Mouse (Mus musculus) neural tube, embryonic 15.5 days (tissue): ENCODE results near the gene 4933428G20Rik. TPM values are rescaled to one million over a fixed set of nuclear protein-coding genes. Genes with fewer than 3 reads are reported as not detected.

ENCODE experiments used
- ATAC-seq: fragments of 200-750 bp; cut with Nextera tagmentation; 2 replicates; pipeline ENCODE4 v1.8.0; 2017; ENCODE audit warnings: mild to moderate bottlenecking, moderate TSS enrichment, moderate library complexity; ENCODE audit not compliant: low FRiP score
- H3K27ac ChIP-seq: fragments of 300-500 bp; sonication (generic); replicated peaks from 2 replicates; pipeline ENCODE4 v1.5.1; 2015; ENCODE audit warnings: mild to moderate bottlenecking, inconsistent platforms
- H3K27me3 ChIP-seq: fragments of 300-500 bp; sonication (generic); replicated peaks from 2 replicates; pipeline ENCODE4 v1.6.1; 2015; ENCODE audit warnings: inconsistent platforms
- H3K36me3 ChIP-seq: fragments of 300-500 bp; sonication (generic); 2 replicates; pipeline ENCODE4 v1.6.1; 2015; ENCODE audit warnings: inconsistent platforms
- H3K4me1 ChIP-seq: fragments of 300-500 bp; sonication (generic); 2 replicates; pipeline ENCODE4 v1.6.1; 2015; ENCODE audit warnings: inconsistent platforms
- H3K4me2 ChIP-seq: fragments of 300-500 bp; sonication (generic); 2 replicates; pipeline ENCODE4 v1.6.1; 2015; ENCODE audit warnings: inconsistent platforms, mild to moderate bottlenecking, moderate library complexity
- H3K4me3 ChIP-seq: fragments of 300-500 bp; sonication (generic); replicated peaks from 2 replicates; pipeline ENCODE4 v1.5.1; 2015; ENCODE audit warnings: mild to moderate bottlenecking, inconsistent platforms
- H3K9ac ChIP-seq: fragments of 300-500 bp; sonication (generic); replicated peaks from 2 replicates; pipeline ENCODE4 v1.6.1; 2015; ENCODE audit warnings: mild to moderate bottlenecking, inconsistent platforms
- H3K9me3 ChIP-seq: fragments of 300-500 bp; sonication (generic); replicated peaks from 2 replicates; pipeline ENCODE4 v1.6.1; 2016; ENCODE audit warnings: inconsistent platforms
- WGBS: fragments of 180-500 bp; shearing (Covaris S2); methylation state at CpG from one replicate; pipeline ENCODE4 v1.1.7; 2015; ENCODE audit warnings: mixed read lengths; 5-methylcytosine and 5-hydroxymethylcytosine counted together
- polyA plus RNA-seq: library from polyadenylated mRNA; unstranded; fragments of >200 nt; fragmentation: Nextera tagmentation; extraction: Ambion mirVana; gene quantifications from 2 replicates; pipeline ENCODE4 v1.2.1, GENCODE M21; 2015

4933428G20Rik gene
- polyA plus RNA-seq, 1 experiment from 2014 or later, result 1.2 TPM

DNA sequence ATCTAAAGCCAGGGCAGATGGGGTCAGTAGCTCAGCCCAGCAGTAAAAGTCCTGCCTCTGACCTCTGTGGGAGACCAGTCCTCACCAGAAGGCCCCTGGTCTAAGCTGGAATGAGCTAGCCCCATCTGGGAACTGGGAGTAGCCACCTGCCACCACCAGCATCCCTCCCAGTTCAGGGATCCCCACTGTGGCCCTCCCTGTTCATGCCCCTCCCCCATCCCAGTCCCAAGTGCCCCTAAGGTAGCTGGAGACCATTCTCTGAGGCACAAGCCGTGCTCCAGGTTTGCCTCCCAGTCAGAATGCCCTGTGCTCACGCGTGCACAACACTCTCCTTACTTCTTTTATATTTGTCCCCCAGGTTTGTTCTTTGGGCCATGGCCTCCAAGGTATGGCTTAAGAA lies 12.9 kb upstream of the 4933428G20Rik start:
- Histone ChIP-seq H3K4me1 (peaks cover 13% of the 10 kb centered on the region; the same call in 1 of the 2 replicates), H3K4me2 (no peak overlapping the region), H3K9me3 (no peaks in the 10 kb centered on the region), H3K9ac (no peak overlapping the region), H3K4me3 (no peak overlapping the region), H3K27me3 (no peaks in the 10 kb centered on the region), H3K27ac (no peak overlapping the region), H3K36me3 (peaks cover 32% of the 10 kb centered on the region)
- ATAC-seq, result no peak
- WGBS, result 81% methylated on average over 3 of the region's 3 CpGs

DNA sequence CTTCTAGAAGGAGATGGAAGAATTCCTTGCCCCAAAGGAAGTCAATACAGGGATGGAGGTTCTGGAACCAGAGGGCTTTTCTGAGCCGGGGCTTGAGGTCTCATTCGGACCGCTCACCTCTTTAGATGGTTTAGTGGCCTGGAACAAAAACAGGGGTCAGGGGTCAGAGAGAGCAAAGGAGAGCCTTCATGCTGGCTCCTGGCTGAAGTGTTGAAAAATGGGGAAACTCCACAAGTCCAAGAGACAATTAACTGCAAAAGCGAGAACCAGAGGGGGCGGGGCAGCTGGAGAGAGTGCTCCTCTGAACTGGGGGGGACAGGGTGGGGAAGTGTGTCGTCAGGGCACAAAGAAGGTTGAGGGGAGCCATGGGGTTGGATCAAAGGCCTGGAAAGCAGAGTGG lies 12.4 kb upstream of the 4933428G20Rik start:
- peaks cover 13% of the 10 kb centered on the region; the same call in 1 of the 2 replicates for H3K4me1 ChIP-seq
- ATAC-seq, result no peak
- no peak overlapping the region for H3K4me3 ChIP-seq
- H3K4me2 ChIP-seq, result no peak overlapping the region
- no peaks in the 10 kb centered on the region for H3K9me3 ChIP-seq
- no peaks in the 10 kb centered on the region for H3K27me3 ChIP-seq
- H3K27ac ChIP-seq, result no peak overlapping the region
- no peak overlapping the region for H3K9ac ChIP-seq
- WGBS, result 35% methylated on average over 6 of the region's 6 CpGs
- peaks cover 29% of the 10 kb centered on the region for H3K36me3 ChIP-seq

DNA sequence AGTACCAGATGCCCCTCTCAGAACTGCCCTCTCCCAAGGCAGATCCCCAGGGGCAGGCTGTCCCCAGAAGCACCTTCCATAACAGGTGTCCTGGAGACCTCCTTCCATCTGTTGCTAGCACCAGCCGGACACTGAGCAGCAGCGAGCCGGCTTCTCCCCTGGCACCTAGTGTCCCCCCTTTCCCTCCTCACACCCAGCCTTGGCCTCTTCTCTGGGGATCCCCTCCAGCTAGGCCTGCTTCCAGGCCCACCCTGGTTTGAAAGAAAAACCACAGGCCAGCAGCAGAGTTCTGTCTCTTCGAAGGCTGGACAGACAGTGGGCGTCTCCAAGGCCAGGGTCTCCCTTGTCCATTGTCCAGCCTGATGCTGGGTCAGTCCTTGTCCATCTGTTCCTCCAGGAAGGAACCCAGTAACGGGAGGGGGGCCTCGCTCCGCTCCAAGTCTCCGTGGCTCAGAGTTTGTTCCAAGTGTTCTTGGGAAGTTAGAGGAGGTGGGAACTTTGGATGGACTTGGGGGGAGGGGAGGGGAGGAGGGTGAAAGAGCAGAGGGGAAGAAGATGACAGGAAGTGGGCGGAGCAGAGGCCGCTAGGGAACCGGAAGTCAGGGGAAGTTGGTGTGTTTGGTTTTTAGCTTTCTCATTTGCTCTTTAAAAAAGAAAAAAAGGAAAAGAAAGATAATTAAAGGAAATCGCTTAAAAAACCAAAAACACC lies 11.7 kb upstream of the 4933428G20Rik start:
- Histone ChIP-seq H3K4me3 (no peak overlapping the region), H3K27me3 (no peaks in the 10 kb centered on the region), H3K4me1 (peaks cover 13% of the 10 kb centered on the region; the same call in 1 of the 2 replicates), H3K9me3 (no peaks in the 10 kb centered on the region), H3K9ac (no peak overlapping the region), H3K36me3 (peaks cover 24% of the 10 kb centered on the region), H3K27ac (0 out of 2 replicates have a peak overlapping the region, but pooled peaks have one; percentile 1), H3K4me2 (peak overlapping the region; percentile 11; the same call in 1 of the 2 replicates)
- no peak for ATAC-seq
- 58% methylated on average over 13 of the region's 13 CpGs for WGBS

DNA sequence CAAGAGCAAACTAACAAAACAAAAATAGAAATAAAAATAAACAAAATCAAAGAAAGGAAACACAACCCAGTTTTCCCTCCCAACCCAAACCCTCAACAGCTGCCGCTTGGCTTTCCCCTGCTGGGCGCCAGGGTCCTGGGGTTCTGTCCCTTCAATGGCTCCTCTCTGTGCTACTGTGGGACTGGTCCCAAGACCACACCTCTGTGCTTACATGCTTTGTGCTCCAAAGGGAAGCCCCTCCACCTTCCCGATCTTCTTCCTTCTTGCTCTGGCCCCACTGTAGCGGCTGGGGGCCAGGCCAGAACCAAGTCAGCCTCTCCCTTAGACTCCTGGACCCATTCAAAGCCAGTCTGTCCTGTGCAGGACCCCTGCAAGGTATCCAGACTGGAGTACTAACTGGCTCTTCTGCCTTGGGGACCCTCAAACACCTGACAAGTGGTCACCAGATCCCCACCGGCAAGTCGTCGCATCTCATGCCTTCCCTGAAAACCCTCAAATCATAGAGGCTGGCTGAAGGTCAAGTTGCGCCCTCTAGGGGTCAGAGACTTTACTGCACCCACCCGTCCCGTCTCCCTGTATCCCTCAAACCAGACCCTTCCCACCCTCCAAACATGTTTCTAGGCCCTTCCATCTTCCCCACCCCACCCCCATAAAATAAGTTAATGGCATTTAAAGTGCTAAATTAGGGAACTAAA lies 11.0 kb upstream of the 4933428G20Rik start:
- no peaks in the 10 kb centered on the region for H3K27me3 ChIP-seq
- 29% methylated on average over 10 of the region's 10 CpGs for WGBS
- peaks cover 17% of the 10 kb centered on the region for H3K36me3 ChIP-seq
- ATAC-seq, result no peak
- H3K27ac ChIP-seq, result no peak overlapping the region
- H3K4me3 ChIP-seq, result no peak overlapping the region
- no peaks in the 10 kb centered on the region for H3K9me3 ChIP-seq
- peaks cover 13% of the 10 kb centered on the region; the same call in 1 of the 2 replicates for H3K4me1 ChIP-seq
- no peak overlapping the region for H3K9ac ChIP-seq
- 0 out of 2 replicates have a peak overlapping the region, but pooled peaks have one; percentile 11 for H3K4me2 ChIP-seq

DNA sequence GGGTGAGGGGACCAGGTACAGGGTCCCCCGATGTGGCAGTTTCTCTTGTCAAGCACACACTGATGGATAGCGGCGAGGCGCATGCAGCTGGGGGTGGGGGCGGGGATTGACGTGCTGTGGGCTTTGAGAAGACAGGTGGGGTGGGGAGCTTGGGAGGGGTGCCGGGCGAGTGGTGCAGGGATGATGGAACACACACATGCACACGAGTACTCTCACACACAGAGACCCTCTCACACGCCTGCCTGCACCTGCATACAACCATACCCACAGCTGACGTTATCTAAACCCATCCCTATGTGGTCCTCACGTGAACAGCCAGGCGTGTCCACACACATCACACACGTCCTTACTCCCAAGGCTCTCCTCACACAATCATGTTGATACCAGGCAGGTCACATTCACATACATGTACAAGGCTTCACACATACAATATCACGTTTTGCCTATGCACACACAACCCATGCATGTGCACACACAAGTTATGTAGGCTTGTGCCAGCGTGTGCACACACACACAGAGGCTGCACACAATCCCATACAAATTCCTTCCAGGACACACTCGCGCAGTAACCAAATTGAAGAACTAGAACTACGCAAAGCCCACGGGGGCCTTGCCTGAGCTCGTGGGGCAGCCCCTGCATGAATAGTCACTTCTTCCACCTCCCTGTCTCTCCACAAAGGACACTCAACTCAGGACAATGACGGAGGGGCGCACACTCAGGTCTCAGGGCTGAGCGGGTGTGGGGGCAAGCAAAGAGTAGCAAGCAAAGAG lies 9.8 kb upstream of the 4933428G20Rik start:
- Histone ChIP-seq H3K9me3 (no peaks in the 10 kb centered on the region), H3K4me2 (no peak overlapping the region), H3K4me3 (no peak overlapping the region), H3K27me3 (no peaks in the 10 kb centered on the region), H3K36me3 (peaks cover 5% of the 10 kb centered on the region), H3K9ac (no peak overlapping the region), H3K27ac (peak overlapping the region; percentile 45; the same call in 1 of the 2 replicates), H3K4me1 (peaks cover 13% of the 10 kb centered on the region; the same call in 1 of the 2 replicates)
- WGBS, result 50% methylated on average over 24 of the region's 24 CpGs
- ATAC-seq, result peak; percentile 16; the same call in 1 of the 2 replicates

DNA sequence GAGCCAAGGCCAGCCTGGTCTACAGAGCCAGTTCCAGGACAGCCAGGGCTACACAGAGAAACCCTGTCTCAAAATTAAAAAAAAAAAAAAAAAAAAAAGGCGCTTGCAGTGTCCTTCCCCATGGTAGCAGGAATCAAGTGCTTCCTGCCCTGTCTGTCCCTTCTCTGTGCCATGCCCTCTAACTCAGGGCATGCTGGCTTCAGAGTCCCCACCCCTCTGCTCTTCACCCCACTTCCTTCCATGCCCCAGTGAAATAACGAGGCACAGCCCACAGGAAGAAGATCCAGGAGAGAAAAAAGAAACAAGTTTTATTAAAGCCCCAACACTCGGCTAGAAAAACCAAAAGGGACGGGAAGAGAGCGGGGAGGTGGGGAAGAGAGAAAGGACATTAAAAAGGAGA lies 8.9 kb upstream of the 4933428G20Rik start:
- H3K36me3 ChIP-seq, result no peaks in the 10 kb centered on the region
- no peak overlapping the region for H3K27ac ChIP-seq
- H3K9ac ChIP-seq, result no peak overlapping the region
- no peaks in the 10 kb centered on the region for H3K9me3 ChIP-seq
- WGBS, result 54% methylated on average over 5 of the region's 5 CpGs
- ATAC-seq, result no peak
- H3K27me3 ChIP-seq, result no peaks in the 10 kb centered on the region
- no peak overlapping the region for H3K4me2 ChIP-seq
- peaks cover 13% of the 10 kb centered on the region; the same call in 1 of the 2 replicates for H3K4me1 ChIP-seq
- no peak overlapping the region for H3K4me3 ChIP-seq

DNA sequence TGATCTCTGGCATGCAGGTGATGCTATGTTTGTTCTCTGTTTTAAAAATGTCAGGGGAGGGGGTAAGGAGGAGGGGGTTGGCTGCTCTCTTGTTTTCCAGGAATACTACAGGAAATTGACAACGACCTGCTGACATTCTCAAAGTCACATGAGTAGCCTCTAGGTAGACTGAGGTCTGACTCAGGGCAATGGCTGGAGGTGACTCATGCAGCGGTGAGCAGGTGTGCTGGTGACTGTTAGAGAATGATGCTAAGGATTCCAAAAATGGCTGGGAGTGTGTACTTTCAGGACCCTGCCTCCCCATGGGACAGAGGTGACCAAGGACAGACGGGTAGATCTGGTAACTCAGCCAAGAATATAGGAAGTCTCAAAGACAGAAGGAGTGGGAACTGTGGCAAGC lies 8.1 kb upstream of the 4933428G20Rik start:
- no peak for ATAC-seq
- no peak overlapping the region for H3K4me2 ChIP-seq
- no peak overlapping the region for H3K9ac ChIP-seq
- WGBS, result 74% methylated on average over 3 of the region's 3 CpGs
- no peaks in the 10 kb centered on the region for H3K27me3 ChIP-seq
- no peak overlapping the region for H3K27ac ChIP-seq
- H3K4me3 ChIP-seq, result no peak overlapping the region
- H3K9me3 ChIP-seq, result no peaks in the 10 kb centered on the region
- peaks cover 13% of the 10 kb centered on the region; the same call in 1 of the 2 replicates for H3K4me1 ChIP-seq
- H3K36me3 ChIP-seq, result no peaks in the 10 kb centered on the region

DNA sequence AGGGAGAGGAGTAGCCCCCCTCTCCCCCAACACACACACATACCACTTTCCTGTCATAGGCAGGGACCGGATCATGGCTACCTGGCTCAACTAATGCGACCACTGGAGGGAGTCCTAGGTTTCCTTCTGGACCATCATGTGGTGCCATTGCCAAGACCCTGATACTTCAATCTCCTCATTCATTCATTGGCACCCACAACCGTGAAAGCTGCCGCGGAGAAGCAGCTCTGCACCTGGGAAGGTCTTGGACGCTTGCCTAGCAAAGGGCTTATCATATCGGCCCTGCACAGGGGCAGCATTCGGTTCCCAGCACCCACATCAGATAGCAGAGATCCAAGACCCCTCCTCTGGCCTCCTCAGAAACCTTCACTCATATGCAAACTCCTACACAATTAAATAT lies 6.2 kb upstream of the 4933428G20Rik start:
- no peak overlapping the region for H3K4me2 ChIP-seq
- H3K36me3 ChIP-seq, result peaks cover 4% of the 10 kb centered on the region; the same call in 1 of the 2 replicates
- H3K9me3 ChIP-seq, result no peaks in the 10 kb centered on the region
- peaks cover 13% of the 10 kb centered on the region for H3K4me1 ChIP-seq
- peaks cover 12% of the 10 kb centered on the region for H3K27me3 ChIP-seq
- 53% methylated on average over 8 of the region's 8 CpGs for WGBS
- no peak overlapping the region for H3K9ac ChIP-seq
- no peak overlapping the region for H3K27ac ChIP-seq
- H3K4me3 ChIP-seq, result no peak overlapping the region
- ATAC-seq, result no peak

DNA sequence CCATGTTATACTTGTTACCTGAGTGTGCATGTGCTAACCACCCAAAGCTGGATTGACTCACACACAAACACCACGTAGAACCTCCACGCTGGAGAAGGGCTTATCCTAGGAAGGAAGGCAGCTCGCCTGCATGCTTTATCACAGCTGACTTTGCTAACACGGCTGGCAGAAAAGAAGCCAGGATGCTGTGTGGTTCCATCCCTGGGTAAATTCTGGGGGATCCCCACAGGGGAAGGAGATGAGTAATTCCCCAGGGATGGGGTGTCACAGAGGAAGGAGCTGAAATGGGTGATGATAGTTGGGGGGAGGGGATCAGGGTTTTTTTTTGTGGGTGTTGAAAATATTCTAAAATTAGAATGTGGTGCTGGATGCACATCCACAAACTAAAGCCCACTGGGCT lies 5.6 kb upstream of the 4933428G20Rik start:
- Histone ChIP-seq H3K4me1 (peaks cover 16% of the 10 kb centered on the region), H3K27me3 (peaks cover 18% of the 10 kb centered on the region), H3K36me3 (peaks cover 4% of the 10 kb centered on the region; the same call in 1 of the 2 replicates), H3K9me3 (no peaks in the 10 kb centered on the region), H3K9ac (no peak overlapping the region), H3K4me3 (no peak overlapping the region), H3K4me2 (no peak overlapping the region), H3K27ac (no peak overlapping the region)
- ATAC-seq, result no peak
- 87% methylated on average over 4 of the region's 4 CpGs for WGBS

DNA sequence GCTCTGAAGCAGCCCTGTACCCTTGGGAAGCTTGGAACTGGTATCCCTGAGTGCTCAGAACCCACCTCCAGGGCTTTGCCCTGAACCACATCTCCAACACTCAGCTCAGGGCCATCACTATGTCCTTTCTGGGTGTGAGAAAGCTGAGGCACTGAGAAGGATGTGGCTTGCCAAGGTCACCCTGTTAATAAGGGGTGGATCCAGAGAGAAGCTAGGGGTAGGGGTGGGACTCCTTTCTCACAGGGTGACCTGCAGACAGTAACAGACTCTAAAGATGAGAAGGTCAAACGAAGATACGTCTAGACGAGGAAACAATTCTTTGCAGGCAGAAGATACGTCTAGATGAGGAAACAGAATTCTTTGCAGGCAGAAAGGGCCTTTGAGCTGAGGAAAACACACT lies 2.7 kb upstream of the 4933428G20Rik start:
- H3K4me3 ChIP-seq, result no peak overlapping the region
- no peaks in the 10 kb centered on the region for H3K9me3 ChIP-seq
- peaks cover 14% of the 10 kb centered on the region for H3K4me1 ChIP-seq
- ATAC-seq, result no peak
- H3K27ac ChIP-seq, result no peak overlapping the region
- H3K9ac ChIP-seq, result no peak overlapping the region
- no peak overlapping the region for H3K4me2 ChIP-seq
- H3K36me3 ChIP-seq, result peaks cover 7% of the 10 kb centered on the region
- 84% methylated on average over 4 of the region's 4 CpGs for WGBS
- peaks cover 45% of the 10 kb centered on the region for H3K27me3 ChIP-seq

DNA sequence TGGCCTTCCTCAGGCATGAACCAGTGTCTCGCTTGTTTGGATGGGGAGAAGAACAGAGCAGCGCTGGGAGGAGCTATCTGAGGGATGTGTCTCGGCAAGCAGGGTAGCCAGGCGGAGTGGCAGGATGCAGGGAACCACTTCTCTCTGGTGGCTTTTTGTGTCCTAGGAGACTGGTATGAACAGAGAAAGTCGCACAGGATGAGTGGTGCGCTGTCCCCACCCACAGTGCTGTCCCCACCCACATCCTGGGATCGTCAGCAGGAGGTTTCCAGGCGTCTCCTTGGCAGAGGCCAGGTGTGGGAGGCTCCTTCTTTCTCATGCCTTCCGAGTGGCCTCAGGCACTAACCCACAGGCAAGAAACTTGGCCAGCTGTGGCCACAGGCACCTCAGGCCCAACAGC lies 2.2 kb upstream of the 4933428G20Rik start:
- Histone ChIP-seq H3K4me1 (peaks cover 14% of the 10 kb centered on the region), H3K27me3 (peaks cover 50% of the 10 kb centered on the region), H3K9me3 (no peaks in the 10 kb centered on the region), H3K4me3 (no peak overlapping the region), H3K4me2 (no peak overlapping the region), H3K27ac (no peak overlapping the region), H3K36me3 (peaks cover 12% of the 10 kb centered on the region), H3K9ac (no peak overlapping the region)
- 50% methylated on average over 9 of the region's 9 CpGs for WGBS
- ATAC-seq, result no peak
